Mouse (Mus musculus): ENCODE data around the gene Mrgprx1. TPM values are rescaled to one million over a fixed set of nuclear protein-coding genes. Genes with fewer than 3 reads are reported as not detected.

Mrgprx1 gene
- not detected in 2 replicates for polyA plus RNA-seq (2012; rRNA removed)

DNA sequence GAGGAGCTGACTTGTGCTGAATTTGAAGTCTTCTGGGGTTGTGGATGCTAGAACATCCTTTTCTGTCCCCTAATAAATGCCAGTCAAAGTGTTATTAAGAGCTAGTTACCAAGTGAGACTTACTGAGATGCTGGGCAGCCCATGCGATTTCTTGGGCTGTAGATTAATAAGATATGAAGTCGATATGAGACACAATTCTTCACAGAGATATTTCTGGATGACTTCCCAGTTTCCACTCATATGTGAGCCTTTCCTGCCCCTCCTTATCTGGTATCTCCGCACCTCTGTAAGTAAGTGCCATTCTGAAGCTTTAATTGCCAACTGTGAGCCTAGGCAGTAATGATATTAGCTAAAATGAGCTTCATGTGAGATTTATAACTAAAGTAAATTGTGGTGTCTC, at the start of gene Mrgprx1:
Gene Mrgprx1, minus strand, starts transcription at position 101 of the 400 bp plus-strand sequence.
- Histone ChIP-seq H3K27me3 (replicated peaks; ENCODE audit: control insufficient read depth, insufficient read depth, low read length) (no peaks in the 10 kb centered on the region), H3K27ac (ENCODE audit: insufficient read depth, low read depth, low read length) (no peak within 1 kb of the TSS), H3K4me3 (ENCODE audit: insufficient read depth, low read depth, low read length) (no peak within 1 kb of the TSS), H3K4me1 (ENCODE audit: control insufficient read depth, insufficient read depth, low read length) (no peaks in the 10 kb centered on the region), H3K36me3 (ENCODE audit: control insufficient read depth, insufficient read depth, low read length) (no peaks in the 10 kb centered on the region)
- no peak for DNase-seq
- TF ChIP-seq POLR2A (IDR thresholded peaks at IDR 0.05; ENCODE audit: low read depth, low read length) (no peak), CTCF (conservative IDR thresholded peaks at IDR 0.05; ENCODE audit: insufficient read depth, insufficient read length, low read depth, low read length) (no peak)
- 80% methylated on average over 3 of the region's 3 CpGs for WGBS

- H3K27ac ChIP-seq (ENCODE audit: insufficient read depth, low read depth, low read length) = no peak overlapping the region
- DNase-seq = no peak
- H3K4me1 ChIP-seq (ENCODE audit: control insufficient read depth, insufficient read depth, low read length) = no peaks in the 10 kb centered on the region
- no peaks in the 10 kb centered on the region for H3K36me3 ChIP-seq (ENCODE audit: control insufficient read depth, insufficient read depth, low read length)
- H3K4me3 ChIP-seq (ENCODE audit: insufficient read depth, low read depth, low read length) = no peak overlapping the region
- no peaks in the 10 kb centered on the region for H3K27me3 ChIP-seq (replicated peaks; ENCODE audit: control insufficient read depth, insufficient read depth, low read length)
- TF ChIP-seq POLR2A (IDR thresholded peaks at IDR 0.05; ENCODE audit: low read depth, low read length) (no peak), CTCF (conservative IDR thresholded peaks at IDR 0.05; ENCODE audit: insufficient read depth, insufficient read length, low read depth, low read length) (no peak)
Observed at GRCm38 (mm10) chr7:48075521-48075920, 48.1 kb upstream of the Mrgprx1 start.

DNA sequence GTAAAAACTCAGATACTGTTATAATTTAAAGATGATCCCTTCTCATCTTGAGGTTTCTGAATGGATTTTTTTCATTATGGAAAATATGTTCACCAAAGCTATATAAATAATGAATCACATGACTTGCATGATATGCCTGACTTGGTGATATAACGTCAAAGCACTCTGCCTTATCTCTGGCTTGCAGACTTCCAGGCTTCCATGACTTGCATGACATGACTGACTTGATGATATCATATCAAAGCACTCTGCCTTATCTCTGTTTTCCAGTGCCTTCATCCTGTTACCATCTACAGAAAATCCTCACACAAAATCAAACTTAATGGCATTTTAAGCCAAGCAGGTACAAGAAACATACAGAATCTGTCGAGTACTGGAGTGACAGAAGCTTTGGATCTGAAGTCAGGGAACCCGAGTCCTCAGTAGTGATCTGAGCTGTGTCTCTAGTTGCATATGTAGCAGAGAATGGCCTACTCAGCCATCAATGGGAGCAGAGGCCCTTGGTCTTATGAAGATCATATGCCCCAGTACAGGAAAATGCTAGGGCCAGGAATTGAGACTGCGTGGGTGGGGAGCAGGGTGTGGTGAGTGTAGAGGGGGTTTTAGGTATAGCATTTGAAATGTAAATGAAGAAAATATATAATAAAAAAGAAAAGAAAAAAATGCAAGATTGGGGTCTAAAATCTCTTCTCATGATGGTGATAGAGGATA, 19.2 kb upstream of the Mrgprx1 start:
- 79% methylated on average over 4 of the region's 4 CpGs for WGBS

DNA sequence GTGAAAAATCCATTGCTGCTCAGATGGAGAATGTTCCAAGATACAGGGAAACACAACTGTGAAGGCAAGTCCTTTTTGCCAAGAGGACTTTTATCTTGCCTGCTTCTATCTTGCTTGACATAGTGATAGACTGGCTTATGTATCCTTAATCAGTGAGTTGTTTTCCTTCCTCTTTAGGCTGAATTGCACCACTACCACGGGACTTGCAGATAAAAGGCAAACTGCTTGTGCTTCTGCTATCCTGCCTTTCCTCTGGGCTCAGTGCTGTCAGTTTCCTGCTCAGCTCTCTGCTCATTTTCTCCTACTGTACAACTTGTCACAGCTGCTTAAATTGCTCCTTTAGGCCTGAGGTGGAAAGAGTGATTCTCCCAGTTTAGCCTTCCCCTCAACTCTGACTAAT, 16.6 kb upstream of the Mrgprx1 start:
- Histone ChIP-seq H3K27ac (ENCODE audit: insufficient read depth, low read depth, low read length) (no peak overlapping the region), H3K4me1 (ENCODE audit: control insufficient read depth, insufficient read depth, low read length) (no peaks in the 10 kb centered on the region), H3K36me3 (ENCODE audit: control insufficient read depth, insufficient read depth, low read length) (no peaks in the 10 kb centered on the region), H3K4me3 (ENCODE audit: insufficient read depth, low read depth, low read length) (no peak overlapping the region), H3K27me3 (replicated peaks; ENCODE audit: control insufficient read depth, insufficient read depth, low read length) (no peaks in the 10 kb centered on the region)
- TF ChIP-seq POLR2A (IDR thresholded peaks at IDR 0.05; ENCODE audit: low read depth, low read length) (no peak), CTCF (conservative IDR thresholded peaks at IDR 0.05; ENCODE audit: insufficient read depth, insufficient read length, low read depth, low read length) (no peak)
- WGBS = 22% methylated on average over 1 of the region's 1 CpGs
- no peak for DNase-seq

More for the DNA sequence above, 19.2 kb upstream of the Mrgprx1 start:
- no peaks in the 10 kb centered on the region for H3K36me3 ChIP-seq (ENCODE audit: control insufficient read depth, insufficient read depth, low read length)
- TF ChIP-seq POLR2A (IDR thresholded peaks at IDR 0.05; ENCODE audit: low read depth, low read length) = no peak
- TF ChIP-seq CTCF (conservative IDR thresholded peaks at IDR 0.05; ENCODE audit: insufficient read depth, insufficient read length, low read depth, low read length) = no peak
- H3K4me1 ChIP-seq (ENCODE audit: control insufficient read depth, insufficient read depth, low read length) = no peaks in the 10 kb centered on the region
- DNase-seq = no peak
- no peak overlapping the region for H3K4me3 ChIP-seq (ENCODE audit: insufficient read depth, low read depth, low read length)
- H3K27ac ChIP-seq (ENCODE audit: insufficient read depth, low read depth, low read length) = no peak overlapping the region
- H3K27me3 ChIP-seq (replicated peaks; ENCODE audit: control insufficient read depth, insufficient read depth, low read length) = no peaks in the 10 kb centered on the region

DNA sequence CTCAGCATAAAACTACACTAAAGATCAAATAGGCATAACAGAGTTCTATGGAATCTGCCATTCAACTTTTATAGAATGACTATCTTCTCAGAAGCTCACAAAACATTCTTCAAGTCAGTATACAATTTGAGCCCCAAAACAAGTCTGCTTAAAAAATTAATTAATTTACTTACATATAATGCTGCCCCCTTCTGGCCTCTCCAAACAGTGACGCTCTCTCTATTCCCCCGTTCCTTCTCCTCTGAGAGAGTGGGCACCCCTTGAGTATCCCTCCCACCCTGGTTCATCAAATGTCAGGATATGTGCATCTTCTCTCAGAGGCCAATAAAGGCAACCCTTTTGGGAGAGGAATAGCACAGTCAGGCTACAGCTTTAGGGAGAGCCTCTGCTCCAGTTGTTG, 9.5 kb downstream of the Mrgprx1 start:
- Histone ChIP-seq H3K27ac (ENCODE audit: insufficient read depth, low read depth, low read length) (no peak overlapping the region), H3K4me3 (ENCODE audit: insufficient read depth, low read depth, low read length) (no peak overlapping the region), H3K27me3 (replicated peaks; ENCODE audit: control insufficient read depth, insufficient read depth, low read length) (no peaks in the 10 kb centered on the region), H3K4me1 (ENCODE audit: control insufficient read depth, insufficient read depth, low read length) (no peaks in the 10 kb centered on the region), H3K36me3 (ENCODE audit: control insufficient read depth, insufficient read depth, low read length) (no peaks in the 10 kb centered on the region)
- WGBS = 53% methylated on average over 2 of the region's 2 CpGs
- no peak for TF ChIP-seq POLR2A (IDR thresholded peaks at IDR 0.05; ENCODE audit: low read depth, low read length)
- no peak for TF ChIP-seq CTCF (conservative IDR thresholded peaks at IDR 0.05; ENCODE audit: insufficient read depth, insufficient read length, low read depth, low read length)
- DNase-seq = no peak

DNA sequence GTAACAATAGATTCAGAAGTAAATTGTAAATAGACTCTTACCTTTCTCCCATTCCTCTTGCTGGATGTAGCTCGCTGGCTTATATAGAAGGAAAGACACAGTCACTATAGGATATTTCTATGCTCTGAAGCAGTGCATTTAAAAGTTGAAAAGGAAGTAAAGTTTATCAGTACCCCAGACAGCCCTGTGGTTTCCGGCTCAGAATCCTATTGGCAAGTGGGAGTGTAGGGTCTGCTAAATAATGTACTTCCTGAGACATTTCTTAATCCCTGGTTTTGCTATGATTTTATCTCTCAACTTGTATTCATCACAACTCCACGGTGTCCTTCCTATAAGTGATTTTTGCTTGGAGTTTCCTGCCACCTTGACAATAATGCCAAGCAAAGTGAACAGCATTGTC, 31.7 kb downstream of the Mrgprx1 start:
- Histone ChIP-seq H3K4me1 (ENCODE audit: control insufficient read depth, insufficient read depth, low read length) (no peaks in the 10 kb centered on the region), H3K27me3 (replicated peaks; ENCODE audit: control insufficient read depth, insufficient read depth, low read length) (no peaks in the 10 kb centered on the region), H3K36me3 (ENCODE audit: control insufficient read depth, insufficient read depth, low read length) (no peaks in the 10 kb centered on the region), H3K27ac (ENCODE audit: insufficient read depth, low read depth, low read length) (no peak overlapping the region), H3K4me3 (ENCODE audit: insufficient read depth, low read depth, low read length) (no peak overlapping the region)
- DNase-seq = no peak
- WGBS = 76% methylated on average over 3 of the region's 3 CpGs
- TF ChIP-seq POLR2A (IDR thresholded peaks at IDR 0.05; ENCODE audit: low read depth, low read length) (no peak), CTCF (conservative IDR thresholded peaks at IDR 0.05; ENCODE audit: insufficient read depth, insufficient read length, low read depth, low read length) (no peak)

GRCm38 (mm10) chr7:47986752-47987151, 40.6 kb downstream of the Mrgprx1 start:
- Histone ChIP-seq H3K36me3 (ENCODE audit: control insufficient read depth, insufficient read depth, low read length) (no peaks in the 10 kb centered on the region), H3K4me3 (ENCODE audit: insufficient read depth, low read depth, low read length) (no peak overlapping the region), H3K27me3 (replicated peaks; ENCODE audit: control insufficient read depth, insufficient read depth, low read length) (no peaks in the 10 kb centered on the region), H3K4me1 (ENCODE audit: control insufficient read depth, insufficient read depth, low read length) (no peaks in the 10 kb centered on the region), H3K27ac (ENCODE audit: insufficient read depth, low read depth, low read length) (no peak overlapping the region)
- 60% methylated on average over 1 of the region's 1 CpGs for WGBS
- TF ChIP-seq CTCF (conservative IDR thresholded peaks at IDR 0.05; ENCODE audit: insufficient read depth, insufficient read length, low read depth, low read length) (0 out of 2 replicates have a peak, but pooled peaks have one; percentile 25), POLR2A (IDR thresholded peaks at IDR 0.05; ENCODE audit: low read depth, low read length) (no peak)
- DNase-seq = no peak

Data from kidney, adult 2 months (tissue).